Mouse (Mus musculus) CH12.LX (cell line): ENCODE measurements at regions not wholly inside any gene's neighbourhood (a gene's known extent, or its start where the extent isn't known, plus 50 kb on each side); places are given as distances from the start of the nearest gene placed in this dataset.

Source experiments
- CHD2 ChIP-seq: IDR thresholded peaks from 2 replicates; pipeline ENCODE4 v1.6.1; 2011; ENCODE audit warnings: low read length, improper control_type of control experiment
- CTCF ChIP-seq, 2 experiments: IDR thresholded peaks in 1 of 2; conservative IDR thresholded peaks in 1 of 2; 2 replicates each; pipeline ENCODE4 v1.5.1; 2011 to 2012; ENCODE audit warnings: low read depth in 2 of 2, low read length in 2 of 2, improper control_type of control experiment in 1 of 2, inconsistent platforms in 1 of 2, mild to moderate bottlenecking in 1 of 2, moderate library complexity in 1 of 2
- EP300 ChIP-seq: IDR thresholded peaks from 2 replicates; pipeline ENCODE4 v1.6.1; 2011; ENCODE audit warnings: low read length, improper control_type of control experiment
- IRF4 ChIP-seq: IDR thresholded peaks from 2 replicates; pipeline ENCODE4 v1.6.1; 2014; ENCODE audit warnings: low read depth, mild to moderate bottlenecking, inconsistent platforms, low read length, improper control_type of control experiment
- MAFK ChIP-seq: IDR thresholded peaks from 2 replicates; pipeline ENCODE4 v1.6.1; 2011; ENCODE audit warnings: low read length, improper control_type of control experiment; ENCODE audit not compliant: insufficient replicate concordance
- MAX ChIP-seq: IDR thresholded peaks from 2 replicates; pipeline ENCODE4 v1.6.1; 2011; ENCODE audit warnings: low read length, improper control_type of control experiment
- MYC ChIP-seq: IDR thresholded peaks from 2 replicates; pipeline ENCODE4 v1.6.1; 2011; ENCODE audit warnings: low read depth, mild to moderate bottlenecking, improper control_type of control experiment, low read length
- POLR2A ChIP-seq: IDR thresholded peaks from 2 replicates; pipeline ENCODE4 v1.6.1; 2011; ENCODE audit warnings: low read depth, mild to moderate bottlenecking, improper control_type of control experiment, low read length
- SIN3A ChIP-seq: IDR thresholded peaks from 2 replicates; pipeline ENCODE4 v1.6.1; 2012; ENCODE audit warnings: low read length, improper control_type of control experiment, inconsistent platforms
- UBTF ChIP-seq: IDR thresholded peaks from 2 replicates; pipeline ENCODE4 v1.6.1; 2012; ENCODE audit warnings: low read depth, mild to moderate bottlenecking, inconsistent platforms, low read length, improper control_type of control experiment, moderate library complexity

- TF ChIP-seq CTCF (conservative IDR thresholded peaks at IDR 0.05 in 1 of 2, IDR thresholded peaks at IDR 0.05 in 1 of 2; ENCODE audit: low read depth in 2 of 2, low read length in 2 of 2) (no peak), POLR2A (no peak), MAFK (no peak), EP300 (no peak), MYC (no peak), SIN3A (no peak), UBTF (no peak), IRF4 (no peak), CHD2 (no peak), MAX (no peak)
Observed at GRCm38 (mm10) chr5:120269416-120269860, 153.2 kb downstream of the Rbm19 start.
